Mouse (Mus musculus): ENCODE measurements around the gene Uqcrq.

Uqcrq gene

DNA sequence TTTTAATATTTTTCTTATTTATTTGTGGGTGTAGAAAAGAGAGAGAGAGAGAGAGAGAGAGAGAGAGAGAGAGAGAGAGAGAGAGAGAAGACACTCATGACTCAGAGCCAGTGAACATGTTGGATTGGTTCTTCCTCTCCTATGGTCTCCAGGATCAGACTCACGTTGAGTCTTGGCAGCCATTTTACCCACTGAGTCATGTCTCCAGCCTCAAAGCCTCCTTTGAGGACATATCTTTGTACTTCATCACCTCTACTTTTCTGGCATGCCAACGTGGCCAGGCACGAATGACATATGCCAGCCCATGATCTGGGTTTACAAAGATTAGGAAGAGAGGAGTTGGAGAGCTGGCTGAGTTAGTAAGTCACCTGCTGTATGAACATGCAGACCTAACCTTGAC lies 29.6 kb upstream of the Uqcrq start:
- ChIA-PET CTCF (interaction anchor here in 3 of 4 experiments (0.7 to 1.3 kb wide), 3 partner anchors 13 to 246 kb away, joined by 3 to 6 read pairs (median 3); partner anchors contain the start of genes Gm9945 (in 1 of the 3) and Sowaha (in 1 of the 3)), POLR2A (interaction anchor here in 2 of 4 experiments (0.8 to 1.5 kb wide), 3 partner anchors 9 to 200 kb away, joined by 3 read pairs; no protein-coding TSS in a partner anchor)

DNA sequence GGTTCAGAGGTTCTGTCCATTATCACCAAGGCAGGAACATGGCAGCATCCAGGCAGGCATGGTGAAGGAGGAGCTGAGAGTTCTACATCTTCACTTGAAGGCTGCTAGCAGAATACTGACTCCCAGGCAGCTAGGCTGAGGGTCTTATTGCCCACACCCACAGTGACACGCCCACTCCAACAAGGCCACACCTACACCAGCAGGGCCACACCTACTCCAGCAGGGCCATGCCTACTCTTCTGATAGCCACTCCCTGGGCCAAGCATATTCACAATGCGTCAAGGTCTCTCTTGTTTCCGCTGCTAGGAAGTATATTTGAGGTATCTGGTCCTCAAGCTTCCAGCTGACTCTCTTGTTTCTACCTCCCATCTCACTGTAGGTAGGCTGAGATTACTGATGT lies 28.4 kb upstream of the Uqcrq start:
- POLR2A ChIA-PET: interaction anchor here in 1 of 4 experiments (1.1 to 1.5 kb wide), 4 partner anchors 8 to 48 kb away, joined by 3 to 4 read pairs (median 3); partner anchors contain the start of genes Gdf9 and Uqcrq
- CTCF ChIA-PET: interaction anchor here in 2 of 4 experiments (0.6 to 1.1 kb wide), 2 partner anchors 12 to 23 kb away, joined by 4 to 14 read pairs; no protein-coding TSS in a partner anchor

DNA sequence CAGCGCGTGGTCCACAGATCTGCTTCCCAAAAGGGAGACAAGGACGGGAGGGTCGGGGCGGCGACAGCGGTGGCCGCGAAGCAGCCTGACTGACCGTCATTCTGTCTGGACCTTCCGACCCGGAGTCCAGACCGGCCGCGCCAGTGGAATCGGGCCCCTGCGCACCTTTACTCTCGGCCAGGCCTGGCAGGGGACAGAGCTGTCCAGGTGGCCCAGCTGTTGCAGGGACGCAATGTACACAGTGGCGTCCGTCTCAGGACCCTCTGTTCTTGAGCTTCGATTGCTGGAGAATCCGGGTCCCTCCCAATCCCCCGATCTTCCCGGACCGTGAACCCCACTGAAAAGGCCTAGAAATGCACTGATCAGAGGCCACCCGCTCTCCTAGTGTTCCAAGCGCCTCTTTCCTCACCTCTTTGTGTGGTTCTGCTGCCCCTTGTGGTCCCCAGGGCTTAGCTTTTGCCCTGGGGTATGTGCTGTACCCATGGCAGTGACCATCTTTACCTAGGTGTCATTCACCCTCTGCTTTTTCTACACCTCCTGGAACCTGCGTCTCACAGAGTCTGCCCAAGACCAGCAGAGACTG lies 26.8 kb upstream of the Uqcrq start:
- ChIA-PET CTCF (interaction anchor here (0.6 to 3.7 kb wide), 26 partner anchors 8 to 278 kb away, joined by 3 to 56 read pairs (median 4); partner anchors contain the start of genes Gm9837 (in 3 of the 4), Gdf9 (in 1 of the 4), Gm9945 (in 1 of the 4) and Sowaha (in 1 of the 4)), POLR2A (interaction anchor here in 3 of 4 experiments (0.6 to 3.5 kb wide), 18 partner anchors 8 to 1854 kb away, joined by 3 to 20 read pairs (median 4); partner anchors contain the start of genes Gdf9 (in 2 of the 3), Uqcrq (in 2 of the 3), Gm9837 (in 1 of the 3) and Gm9945 (in 1 of the 3))

DNA sequence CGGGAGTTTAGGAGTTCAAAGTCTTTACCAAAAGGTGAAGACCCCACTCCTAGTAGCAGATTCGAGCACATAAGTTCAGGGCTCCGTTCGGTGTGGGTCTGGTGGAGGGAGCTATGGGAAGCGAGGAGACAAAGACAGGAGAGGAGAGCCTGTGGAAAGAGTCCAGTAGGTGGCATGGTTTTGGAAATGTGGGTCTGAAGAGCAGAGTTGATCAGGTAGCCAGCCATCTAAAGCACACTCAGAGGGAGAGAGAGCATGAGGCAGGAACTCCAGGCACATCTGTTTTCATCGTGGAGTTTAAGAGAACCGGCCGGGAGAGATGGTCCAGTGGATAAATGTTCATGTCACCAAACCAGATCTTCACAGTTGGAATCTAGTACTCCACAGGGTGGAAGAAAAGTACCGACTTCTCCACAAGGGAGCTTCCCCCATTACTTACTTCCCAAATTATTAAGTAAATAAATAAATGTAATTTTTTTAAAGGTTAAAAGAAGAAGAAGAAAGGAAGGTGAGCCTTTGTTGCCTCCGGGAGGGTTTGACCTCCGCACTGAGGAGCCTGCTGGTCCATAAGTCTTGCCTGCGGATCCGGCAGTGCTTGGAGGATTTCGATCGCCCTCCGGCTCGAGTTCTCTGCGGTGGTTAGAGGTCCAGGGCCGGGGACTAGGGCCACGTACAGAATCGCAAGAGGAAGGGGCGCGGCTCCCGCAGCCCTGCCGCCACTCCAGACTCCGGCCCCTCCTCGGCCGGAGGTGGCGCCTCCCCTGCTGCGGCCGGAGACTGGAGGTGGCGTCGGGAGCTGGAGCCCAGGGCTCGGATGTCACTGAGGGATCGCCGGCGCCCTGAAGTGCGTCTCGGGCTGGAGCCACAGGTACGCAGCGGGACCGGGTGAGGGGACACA lies 26.1 kb upstream of the Uqcrq start, which contains the start of the genes Gm10447 and Shroom1:
Gene Gm10447, minus strand, starts transcription at position 637 of the 898 bp plus-strand sequence.
Gene Shroom1, plus strand, starts transcription at position 732 of the 898 bp plus-strand sequence.
- POLR2A ChIA-PET: interaction anchor here in 3 of 4 experiments (0.6 to 3.5 kb wide), 21 partner anchors 9 to 200 kb away, joined by 3 to 20 read pairs (median 4); partner anchors contain the start of genes Gdf9 (in 2 of the 3), Uqcrq (in 2 of the 3), Gm9837 (in 1 of the 3) and Gm9945 (in 1 of the 3)

DNA sequence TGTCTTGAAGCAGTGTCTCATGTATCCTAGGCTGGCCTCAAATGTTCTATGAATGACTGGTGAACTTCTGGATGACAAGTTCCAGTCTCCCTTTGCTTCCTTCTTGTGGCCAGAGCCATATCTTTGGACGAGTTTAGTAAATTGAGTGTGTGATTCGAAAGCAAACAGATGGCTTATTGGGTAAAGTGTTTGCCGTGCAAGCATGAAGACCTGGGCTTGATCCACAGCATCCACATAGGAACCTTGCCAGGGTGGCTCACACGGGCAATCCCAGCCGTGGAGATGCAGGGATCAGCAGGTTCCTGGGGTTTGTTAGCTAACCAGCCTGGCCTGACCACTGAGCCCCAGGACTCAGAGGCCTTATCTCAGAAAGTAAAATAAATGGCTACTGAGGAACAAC lies 22.4 kb upstream of the Uqcrq start:
- POLR2A ChIA-PET: interaction anchor here in 1 of 4 experiments (1.2 kb wide), 1 partner anchor 11 kb away, joined by 3 read pairs; no protein-coding TSS in a partner anchor

More for the DNA sequence above, 26.1 kb upstream of the Uqcrq start, which contains the start of the genes Gm10447 and Shroom1:
- CTCF ChIA-PET: interaction anchor here (0.6 to 3.7 kb wide), 36 partner anchors 8 to 293 kb away, joined by 3 to 56 read pairs (median 4); partner anchors contain the start of genes Gm9837 (in 3 of the 4), Gdf9 (in 1 of the 4), Gm9945 (in 1 of the 4) and Sowaha (in 1 of the 4)

DNA sequence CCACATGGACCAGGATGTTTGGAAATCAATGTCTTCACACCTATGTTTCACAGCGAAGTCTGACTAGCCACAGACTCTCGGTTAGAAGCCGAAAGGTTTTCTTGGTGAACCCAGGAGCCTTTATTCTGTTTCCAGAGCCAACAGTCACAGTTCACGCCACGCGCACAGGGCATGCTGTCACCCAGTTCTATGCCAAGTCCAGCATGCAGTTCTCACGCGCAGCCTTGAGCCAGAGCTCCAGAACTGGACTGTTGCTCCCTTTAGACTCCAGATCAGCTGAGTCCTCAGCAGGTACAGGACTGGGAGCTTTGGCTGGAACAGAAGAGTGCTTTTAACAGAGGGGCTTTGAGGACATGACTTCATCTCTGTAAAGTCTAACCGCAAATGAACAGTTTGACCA lies 21.8 kb upstream of the Uqcrq start:
- CTCF ChIA-PET: interaction anchor here in 1 of 4 experiments (0.7 kb wide), 1 partner anchor 63 kb away, joined by 3 read pairs; no protein-coding TSS in a partner anchor
- POLR2A ChIA-PET: interaction anchor here in 1 of 4 experiments (1.2 kb wide), 1 partner anchor 12 kb away, joined by 3 read pairs; no protein-coding TSS in a partner anchor

More for the DNA sequence above, 22.4 kb upstream of the Uqcrq start:
- CTCF ChIA-PET: interaction anchor here in 1 of 4 experiments (0.7 kb wide), 1 partner anchor 63 kb away, joined by 3 read pairs; no protein-coding TSS in a partner anchor

DNA sequence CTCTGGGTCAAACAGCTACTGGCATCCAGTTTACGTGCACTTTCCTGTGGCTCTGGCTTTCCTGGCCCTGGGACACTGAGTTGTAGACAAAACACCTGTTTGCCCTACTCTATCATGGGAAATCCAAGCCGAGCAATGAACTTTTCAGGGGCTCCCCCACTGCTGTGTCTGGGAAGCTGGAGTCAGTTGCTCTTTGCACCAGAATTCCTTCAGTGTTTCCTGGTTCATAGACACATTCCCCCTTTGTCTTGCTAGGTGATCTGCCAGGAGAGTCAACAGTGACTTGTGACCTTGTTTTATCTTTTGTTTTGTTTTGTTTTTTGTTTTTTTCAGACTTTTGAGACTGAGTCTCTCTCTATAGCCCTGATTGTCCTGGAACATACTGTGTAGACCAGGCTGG lies 20.7 kb upstream of the Uqcrq start:
- POLR2A ChIA-PET: interaction anchor here in 3 of 4 experiments (0.6 to 1.6 kb wide), 8 partner anchors 8 to 104 kb away, joined by 3 to 7 read pairs (median 3); partner anchors contain the start of genes Gdf9 (in 1 of the 3) and Uqcrq (in 1 of the 3)
- CTCF ChIA-PET: interaction anchor here in 3 of 4 experiments (0.9 to 1.9 kb wide), 3 partner anchors 15 to 19 kb away, joined by 3 to 7 read pairs (median 4); partner anchors contain the start of gene Gm9837 (in 1 of the 3)

DNA sequence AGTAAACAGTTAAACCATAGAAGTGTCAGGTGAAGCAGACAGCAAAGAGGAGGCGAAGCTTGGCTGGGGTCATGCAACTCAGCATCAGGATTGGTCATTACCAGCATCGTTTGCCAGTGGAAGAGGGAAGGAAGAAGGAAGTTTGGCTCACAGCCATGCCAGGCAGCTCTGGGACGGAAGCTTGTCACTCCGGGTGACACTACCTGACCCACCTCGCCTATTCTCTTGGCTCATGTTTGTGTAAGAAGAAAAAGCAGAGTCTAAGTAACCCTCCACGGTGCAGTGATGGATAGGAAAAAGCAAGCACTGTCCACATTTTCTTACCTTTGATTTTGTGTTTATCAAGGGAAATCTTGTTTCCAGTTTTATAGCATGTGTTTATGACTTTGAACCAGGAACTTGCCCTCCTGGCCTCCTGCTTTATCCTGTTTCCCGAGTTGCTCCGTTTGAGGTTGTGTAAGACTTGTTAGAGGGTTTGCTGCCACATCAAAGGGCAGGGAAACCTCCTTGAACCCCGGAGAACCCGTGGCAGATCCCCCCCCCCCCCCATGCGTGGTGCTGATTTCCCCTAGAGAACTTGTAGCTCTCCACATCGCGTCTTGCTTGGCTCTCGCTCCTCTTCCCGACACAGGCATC lies 19.6 kb upstream of the Uqcrq start:
- CTCF ChIA-PET: interaction anchor here (0.6 to 1.9 kb wide), 5 partner anchors 16 to 871 kb away, joined by 3 to 11 read pairs (median 4); no protein-coding TSS in a partner anchor
- POLR2A ChIA-PET: interaction anchor here in 3 of 4 experiments (1.0 to 1.6 kb wide), 6 partner anchors 9 to 19 kb away, joined by 3 to 7 read pairs (median 3); partner anchors contain the start of genes Gdf9 (in 1 of the 3) and Uqcrq (in 1 of the 3)

DNA sequence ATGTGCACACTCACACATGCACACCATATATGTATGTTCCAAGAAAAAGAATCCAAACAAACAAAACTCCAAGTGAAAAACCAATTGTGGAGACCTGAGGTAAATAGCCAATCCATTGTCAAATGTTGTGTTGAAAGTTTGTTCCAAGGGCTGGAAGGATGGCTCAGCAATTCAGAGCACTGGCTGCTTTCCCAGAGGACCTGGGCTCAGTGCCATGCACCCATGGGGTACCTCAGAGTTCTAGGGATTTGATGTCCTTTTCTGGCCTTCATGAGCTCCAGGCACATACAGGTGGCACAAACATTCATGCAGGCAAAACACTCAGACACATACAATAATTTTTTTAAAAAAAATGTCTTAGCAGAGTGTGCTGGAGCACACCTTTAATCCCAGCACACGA lies 17.9 kb upstream of the Uqcrq start:
- CTCF ChIA-PET: interaction anchor here in 2 of 4 experiments (0.6 to 1.9 kb wide), 3 partner anchors 8 to 1044 kb away, joined by 5 to 8 read pairs (median 6); partner anchors contain the start of genes Gm10447 (in 1 of the 2) and Shroom1 (in 1 of the 2)
- POLR2A ChIA-PET: interaction anchor here in 3 of 4 experiments (0.7 to 1.7 kb wide), 4 partner anchors 8 to 38 kb away, joined by 3 to 5 read pairs (median 4); partner anchors contain the start of genes Gdf9 (in 1 of the 3), Gm10447 (in 1 of the 3), Shroom1 (in 1 of the 3) and Uqcrq (in 1 of the 3)

DNA sequence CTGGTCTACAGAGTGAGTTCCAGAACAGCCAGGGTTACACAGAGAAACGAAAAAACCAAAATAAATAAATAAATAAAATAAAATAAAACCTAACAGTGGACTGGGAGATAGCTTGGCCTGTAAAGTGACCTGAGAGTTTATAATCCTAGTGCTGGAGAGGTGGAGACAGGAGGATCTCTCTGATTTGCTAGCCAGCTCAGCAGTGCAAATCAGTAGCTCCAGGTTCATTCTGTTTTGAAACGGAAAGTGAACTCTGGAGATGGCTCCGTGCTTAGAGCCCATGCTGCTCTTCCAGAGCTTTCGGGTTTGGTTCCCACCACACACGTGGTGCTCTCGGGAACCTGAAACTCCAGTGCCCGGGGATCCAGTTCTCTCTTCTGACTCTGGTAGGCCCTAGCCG lies 17.4 kb upstream of the Uqcrq start:
- CTCF ChIA-PET: interaction anchor here (0.6 to 4.0 kb wide), 5 partner anchors 8 to 1045 kb away, joined by 5 to 42 read pairs (median 6); partner anchors contain the start of genes Gm10447 (in 2 of the 4) and Shroom1 (in 2 of the 4)
- POLR2A ChIA-PET: interaction anchor here in 3 of 4 experiments (0.7 to 1.7 kb wide), 4 partner anchors 9 to 39 kb away, joined by 3 to 5 read pairs (median 4); partner anchors contain the start of genes Gdf9 (in 1 of the 3), Gm10447 (in 1 of the 3), Shroom1 (in 1 of the 3) and Uqcrq (in 1 of the 3)

DNA sequence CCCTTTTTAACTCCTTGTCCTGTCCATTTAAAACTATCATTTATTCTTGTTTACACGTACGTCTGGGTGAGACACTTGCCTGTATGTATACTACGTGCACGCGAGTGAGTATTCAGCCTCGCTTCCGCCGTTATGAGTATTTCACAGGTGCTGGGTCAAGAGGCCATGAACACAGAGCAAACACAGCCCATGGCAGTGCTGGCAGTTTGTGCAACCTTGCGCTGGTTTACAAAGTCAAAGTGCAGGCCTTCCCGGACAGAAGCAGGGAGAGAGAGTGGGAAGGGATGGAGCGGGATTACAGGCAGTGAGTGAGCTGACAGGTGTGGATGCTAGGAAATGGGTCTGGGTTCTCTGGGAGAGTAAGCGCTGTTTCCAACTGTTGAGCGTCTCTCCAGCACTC lies 15.6 kb upstream of the Uqcrq start:
- POLR2A ChIA-PET: interaction anchor here in 3 of 4 experiments (0.5 to 3.2 kb wide), 16 partner anchors 9 to 261 kb away, joined by 3 to 22 read pairs (median 4); partner anchors contain the start of genes Gm10447 (in 2 of the 3), Shroom1 (in 2 of the 3), Gdf9 (in 1 of the 3) and Rad50 (in 1 of the 3)
- CTCF ChIA-PET: interaction anchor here in 3 of 4 experiments (0.6 to 4.0 kb wide), 10 partner anchors 10 to 485 kb away, joined by 3 to 42 read pairs (median 6); partner anchors contain the start of genes Shroom1 (in 2 of the 3), Gm10447 (in 1 of the 3) and Gm9837 (in 1 of the 3)

DNA sequence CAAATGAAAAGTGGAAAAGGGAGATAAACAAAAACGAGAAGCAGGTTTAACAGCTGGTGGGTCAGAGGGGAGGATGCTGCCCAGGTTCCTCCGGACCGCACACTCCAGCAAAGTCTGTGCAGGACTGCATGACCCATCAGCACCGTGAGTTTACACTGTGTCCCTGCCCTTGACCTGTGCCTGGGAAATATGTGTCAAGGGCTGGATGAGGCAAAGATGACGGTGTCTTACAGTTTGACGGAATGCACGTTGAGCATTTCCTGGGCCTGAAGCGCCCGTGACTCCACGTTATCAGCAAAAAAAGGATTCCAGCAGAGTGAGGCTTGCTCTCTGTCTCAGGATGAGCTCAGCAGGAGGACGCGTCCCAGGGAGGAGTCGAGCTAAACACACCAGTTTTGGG lies 14.9 kb upstream of the Uqcrq start:
- POLR2A ChIA-PET: interaction anchor here in 3 of 4 experiments (0.6 to 3.2 kb wide), 10 partner anchors 8 to 191 kb away, joined by 3 to 22 read pairs (median 4); partner anchors contain the start of genes Gm10447 (in 2 of the 3), Shroom1 (in 2 of the 3), Gdf9 (in 1 of the 3) and Uqcrq (in 1 of the 3)
- CTCF ChIA-PET: interaction anchor here in 3 of 4 experiments (0.6 to 4.0 kb wide), 8 partner anchors 11 to 191 kb away, joined by 3 to 42 read pairs (median 4); partner anchors contain the start of genes Gdf9 (in 1 of the 3), Gm10447 (in 1 of the 3), Gm9837 (in 1 of the 3) and Shroom1 (in 1 of the 3)

DNA sequence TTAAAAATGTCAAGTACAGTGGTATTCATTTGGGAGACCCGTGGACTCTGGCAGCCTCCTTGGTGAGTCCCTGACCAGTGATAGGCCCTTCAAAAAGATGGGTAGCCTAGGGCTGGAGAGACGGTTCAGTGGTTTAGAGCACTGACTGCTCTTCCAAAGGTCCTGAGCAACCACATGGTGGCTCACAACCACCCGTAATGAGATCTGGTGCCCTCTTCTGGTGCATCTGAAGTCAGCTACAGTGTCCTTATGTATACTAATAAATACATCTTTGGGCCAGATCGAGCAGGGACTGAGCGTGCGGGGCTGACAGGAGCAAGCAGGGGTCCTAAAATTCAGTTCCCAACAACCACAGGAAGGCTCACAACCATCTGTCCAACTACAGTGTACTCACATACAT lies 13.2 kb upstream of the Uqcrq start:
- POLR2A ChIA-PET: interaction anchor here in 1 of 4 experiments (0.7 to 5.8 kb wide), 5 partner anchors 8 to 366 kb away, joined by 3 to 24 read pairs (median 6); partner anchors contain the start of genes Gdf9 and Uqcrq
- CTCF ChIA-PET: interaction anchor here in 3 of 4 experiments (0.5 to 1.9 kb wide), 8 partner anchors 12 to 907 kb away, joined by 3 to 10 read pairs (median 4); partner anchors contain the start of genes Gm9837 (in 2 of the 3), Gdf9 (in 1 of the 3), Gm10447 (in 1 of the 3) and Shroom1 (in 1 of the 3)

DNA sequence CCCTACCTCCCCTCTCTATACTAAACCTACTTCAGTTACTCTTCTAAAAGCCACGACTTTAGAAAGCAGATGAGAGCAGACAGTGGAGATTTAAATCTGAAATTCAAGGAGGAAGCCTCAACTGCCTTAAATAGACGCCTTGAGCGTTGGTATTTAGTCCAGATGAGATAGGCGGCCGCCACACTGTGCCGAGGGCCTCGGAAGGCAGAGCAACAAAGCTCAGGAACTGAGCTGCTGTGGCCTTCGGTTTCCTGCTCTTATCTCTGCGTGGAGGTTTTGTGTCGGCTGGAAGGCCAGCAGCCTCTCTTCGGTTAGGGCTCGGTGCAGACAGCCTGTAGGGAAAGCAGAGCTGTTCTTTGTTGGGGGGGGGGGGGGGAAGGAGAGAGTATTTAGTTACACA lies 11.3 kb upstream of the Uqcrq start:
- ChIA-PET POLR2A (interaction anchor here in 3 of 4 experiments (0.6 to 5.8 kb wide), 12 partner anchors 9 to 1749 kb away, joined by 3 to 24 read pairs (median 4); partner anchors contain the start of genes Gdf9 (in 2 of the 3), Uqcrq (in 2 of the 3), Gm10447 (in 1 of the 3) and Hspa4 (in 1 of the 3)), CTCF (interaction anchor here (0.6 to 2.6 kb wide), 10 partner anchors 11 to 87 kb away, joined by 3 to 14 read pairs (median 5); partner anchors contain the start of genes Gdf9 (in 3 of the 4), Uqcrq (in 3 of the 4), Gm10447 (in 1 of the 4) and Shroom1 (in 1 of the 4))

DNA sequence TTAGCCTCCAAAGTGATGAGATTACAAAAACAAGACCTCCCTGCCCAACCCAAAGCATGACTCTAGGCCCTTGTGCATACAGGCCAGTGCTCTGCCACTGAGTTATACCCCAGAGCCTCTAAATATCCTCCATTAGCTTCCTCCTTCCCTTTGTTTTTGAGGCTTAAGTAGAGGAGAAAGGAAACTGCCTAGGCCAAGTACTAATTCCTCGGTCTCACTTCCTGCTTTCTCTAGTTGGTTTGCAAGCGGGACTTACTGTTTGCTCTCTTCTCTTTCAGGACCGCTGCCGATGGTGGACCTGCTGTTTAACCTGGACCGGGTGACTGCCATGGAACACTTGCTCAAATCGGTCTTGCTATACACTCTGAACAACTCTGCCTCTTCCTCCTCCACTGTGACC lies 5.7 kb upstream of the Uqcrq start:
- CTCF ChIA-PET: interaction anchor here in 3 of 4 experiments (0.7 to 1.5 kb wide), 6 partner anchors 17 to 30 kb away, joined by 3 to 4 read pairs (median 3); partner anchors contain the start of genes Gm10447 (in 1 of the 3) and Shroom1 (in 1 of the 3)
- POLR2A ChIA-PET: interaction anchor here (0.6 to 2.5 kb wide), 10 partner anchors 8 to 305 kb away, joined by 3 to 8 read pairs (median 4); partner anchors contain the start of genes Gm10447 (in 1 of the 4) and Rad50 (in 1 of the 4)
